Mouse (Mus musculus): Measurements from ENCODE around the gene Cstf3.

DNA sequence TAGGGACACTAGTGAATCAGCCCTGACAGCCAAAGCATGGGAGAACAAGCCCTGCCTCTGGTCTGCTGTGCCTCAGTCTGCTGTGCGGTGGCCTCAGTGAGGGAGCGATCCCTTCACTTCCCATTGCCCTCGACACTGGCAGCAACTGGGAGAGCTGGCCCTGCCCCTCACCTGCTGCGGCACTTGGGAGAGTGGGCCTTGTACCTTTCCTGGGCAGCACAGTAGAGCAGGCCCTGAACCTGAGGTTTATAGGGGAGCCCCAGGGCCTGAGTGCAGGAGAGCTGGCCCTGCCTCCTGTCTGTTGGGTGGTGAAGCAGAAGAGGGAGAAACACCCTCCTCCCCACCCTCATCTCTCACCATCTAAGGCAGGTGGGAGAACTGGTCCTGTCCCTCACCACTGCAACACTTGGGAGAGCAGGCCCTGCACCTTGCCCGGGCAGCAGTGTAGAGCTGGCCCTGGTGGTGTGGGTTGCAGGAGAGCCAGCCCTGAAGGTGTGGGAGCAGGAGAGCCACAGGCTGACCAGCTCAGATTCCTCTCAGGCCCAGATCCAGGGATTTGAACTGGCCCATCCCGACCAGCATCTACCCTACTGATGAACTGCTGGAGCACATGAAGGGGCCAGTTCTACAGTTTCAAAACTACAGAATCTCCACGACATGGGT, 10.4 kb upstream of the Cstf3 start:
- no peak for TF ChIP-seq POLR2A (IDR thresholded peaks at IDR 0.05; ENCODE audit: extremely low read depth, insufficient read depth, low read length)
- TF ChIP-seq CTCF (IDR thresholded peaks at IDR 0.05; ENCODE audit: extremely low read depth, insufficient read depth, low read length), result no peak

All from cortical plate, adult 2 months (tissue).